Comparison of ENCODE assay signal across 9 mouse cellular contexts in genomic region chr3:90212723-90213122, GRCm38 (mm10). TPM values are rescaled to one million over a fixed set of nuclear protein-coding genes. Genes with fewer than 3 reads are reported as not detected.
DNase-seq lines count a peak whose midpoint lies in the region; ATAC-seq and TF ChIP-seq lines count a peak whose summit lies in the region.
"Had no signal": no experiment of that assay in that cellular context is flagged by ENCODE, and none has a peak within 500 bp of the region (broad histone marks: within the 10 kb centered on the region; RNA-seq: fewer than 3 reads in every experiment).

No protein-coding gene starts in this region.

- TF ChIP-seq CTCF in bone marrow macrophage, adult 2 months (IDR thresholded peaks at IDR 0.05; ENCODE audit: low read depth, low read length), result no peak

- no peak for TF ChIP-seq POLR2A in bone marrow macrophage, adult 2 months (IDR thresholded peaks at IDR 0.05; ENCODE audit: borderline replicate concordance, low read depth, low read length)

- H3K27me3 ChIP-seq in kidney, embryonic 14.5 days (ENCODE audit: control insufficient read depth, insufficient read depth, low read length), result no peaks in the 10 kb centered on the region
- H3K27me3 ChIP-seq in hindbrain, embryonic 14.5 days (ENCODE audit: control insufficient read depth, insufficient read depth, low read length), result no peaks in the 10 kb centered on the region
- H3K27me3 ChIP-seq in midbrain, embryonic 14.5 days (ENCODE audit: control insufficient read depth, insufficient read depth, low read length), result no peaks in the 10 kb centered on the region

- WGBS in kidney, embryonic 14.5 days, result 5% methylated on average over 5 of the region's 5 CpGs
- WGBS in hindbrain, embryonic 14.5 days, result 20% methylated on average over 5 of the region's 5 CpGs
- 17% methylated on average over 5 of the region's 5 CpGs for WGBS in midbrain, embryonic 14.5 days

- no peak for ATAC-seq in kidney, embryonic 14.5 days (ENCODE audit: low FRiP score, low TSS enrichment)
- no peak for ATAC-seq in hindbrain, embryonic 14.5 days (ENCODE audit: low FRiP score)
- no peak for ATAC-seq in midbrain, embryonic 14.5 days (ENCODE audit: low FRiP score, low TSS enrichment)

- H3K9ac ChIP-seq in kidney, embryonic 14.5 days (ENCODE audit: low read depth, low read length), result peak overlapping the region; percentile 91
- H3K9ac ChIP-seq in hindbrain, embryonic 14.5 days, result peak overlapping the region; percentile 88
- H3K9ac ChIP-seq in midbrain, embryonic 14.5 days (replicated peaks; ENCODE audit: low read length), result peak overlapping the region; percentile 89

- no peak for DNase-seq in kidney, adult 8-10 months
- DNase-seq in hindbrain, embryonic 14.5 days (ENCODE audit: low spot score), result no peak
- no peak for DNase-seq in midbrain, embryonic 14.5 days
- DNase-seq in right cerebral cortex, postnatal 36 days (ENCODE audit: low spot score in 2 of 2), result no peak
- no peak for DNase-seq in spleen, postnatal 10 days (ENCODE audit: low spot score in 2 of 2)
- no peak for DNase-seq in frontal cortex, postnatal 36 days (ENCODE audit: low spot score in 2 of 2)
- DNase-seq: thymus, postnatal 4 days had no signal

- peaks cover 12% of the 10 kb centered on the region for H3K4me1 ChIP-seq in kidney, embryonic 14.5 days (ENCODE audit: control insufficient read depth, insufficient read depth, low read length)
- peaks cover 14% of the 10 kb centered on the region for H3K4me1 ChIP-seq in bone marrow macrophage, adult 2 months (ENCODE audit: control insufficient read depth, insufficient read depth, low read length)
- peaks cover 18% of the 10 kb centered on the region for H3K4me1 ChIP-seq in hindbrain, embryonic 14.5 days (replicated peaks; ENCODE audit: control insufficient read depth, insufficient read depth, low read length)
- peaks cover 22% of the 10 kb centered on the region for H3K4me1 ChIP-seq in midbrain, embryonic 14.5 days (ENCODE audit: control insufficient read depth, insufficient read depth, low read length)

- H3K4me3 ChIP-seq in kidney, embryonic 14.5 days (ENCODE audit: low read length), result peak overlapping the region; percentile 95
- peak overlapping the region; percentile 68 for H3K4me3 ChIP-seq in bone marrow macrophage, adult 2 months (ENCODE audit: insufficient read depth, low read length)
- H3K4me3 ChIP-seq in hindbrain, embryonic 14.5 days (replicated peaks; ENCODE audit: low read length), result peak overlapping the region; percentile 68
- peak overlapping the region; percentile 88 for H3K4me3 ChIP-seq in midbrain, embryonic 14.5 days (replicated peaks; ENCODE audit: low read depth, low read length)

- peak overlapping the region; percentile 89 for H3K4me2 ChIP-seq in kidney, embryonic 14.5 days (replicated peaks; ENCODE audit: low read depth, low read length)
- H3K4me2 ChIP-seq in hindbrain, embryonic 14.5 days (replicated peaks), result peak overlapping the region; percentile 79
- peak overlapping the region; percentile 79 for H3K4me2 ChIP-seq in midbrain, embryonic 14.5 days (ENCODE audit: low read length)

- no peak overlapping the region; the same call in 1 of the 2 replicates for H3K27ac ChIP-seq in kidney, embryonic 14.5 days (ENCODE audit: low read depth, low read length)
- H3K27ac ChIP-seq in bone marrow macrophage, adult 2 months (ENCODE audit: insufficient read depth, low read depth, low read length), result no peak overlapping the region
- 0 out of 2 replicates have a peak overlapping the region, but pooled peaks have one; percentile 89 for H3K27ac ChIP-seq in hindbrain, embryonic 14.5 days
- no peak overlapping the region for H3K27ac ChIP-seq in midbrain, embryonic 14.5 days (replicated peaks; ENCODE audit: low read depth, low read length)

- H3K36me3 ChIP-seq in kidney, embryonic 14.5 days (ENCODE audit: control insufficient read depth, insufficient read depth, low read length), result peaks cover 48% of the 10 kb centered on the region
- H3K36me3 ChIP-seq in hindbrain, embryonic 14.5 days (replicated peaks; ENCODE audit: control insufficient read depth, insufficient read depth), result peaks cover 49% of the 10 kb centered on the region
- peaks cover 46% of the 10 kb centered on the region for H3K36me3 ChIP-seq in midbrain, embryonic 14.5 days (ENCODE audit: control insufficient read depth, insufficient read depth, low read length)

- no peaks in the 10 kb centered on the region for H3K9me3 ChIP-seq in kidney, embryonic 14.5 days (ENCODE audit: control insufficient read depth, low read length)
- no peaks in the 10 kb centered on the region for H3K9me3 ChIP-seq in hindbrain, embryonic 14.5 days (ENCODE audit: control insufficient read depth, low read length)
- H3K9me3 ChIP-seq in midbrain, embryonic 14.5 days (ENCODE audit: control insufficient read depth, low read length), result no peaks in the 10 kb centered on the region

RNA-seq across cellular contexts. Expression of gene Rps27, which starts 0.7 kb away (rescaled TPM):
- 1,631 and 2,471 TPM in 2 replicates for polyA plus RNA-seq in kidney, embryonic 14.5 days (2014; fragmentation: Nextera tagmentation; extraction: Ambion mirVana)
- polyA plus RNA-seq in bone marrow macrophage, adult 2 months (2012; ENCODE audit: insufficient read depth, insufficient read length, missing spikeins), result 946 and 1,891 TPM in 2 replicates
- polyA plus RNA-seq in hindbrain, embryonic 14.5 days (2014; fragmentation: Nextera tagmentation; extraction: Ambion mirVana), result 911 and 1,154 TPM in 2 replicates
- 1,026 and 1,236 TPM in 2 replicates for polyA plus RNA-seq in midbrain, embryonic 14.5 days (2014; fragmentation: Nextera tagmentation; extraction: Ambion mirVana)

RNA-seq across cellular contexts. Expression of gene Rab13, which starts 0.8 kb away (rescaled TPM):
- 17.7 and 24.9 TPM in 2 replicates for polyA plus RNA-seq in kidney, embryonic 14.5 days (2014; fragmentation: Nextera tagmentation; extraction: Ambion mirVana)
- 19.0 and 23.2 TPM in 2 replicates for polyA plus RNA-seq in bone marrow macrophage, adult 2 months (2012; ENCODE audit: insufficient read depth, insufficient read length, missing spikeins)
- 11.9 and 13.3 TPM in 2 replicates for polyA plus RNA-seq in hindbrain, embryonic 14.5 days (2014; fragmentation: Nextera tagmentation; extraction: Ambion mirVana)
- 10.7 and 11.7 TPM in 2 replicates for polyA plus RNA-seq in midbrain, embryonic 14.5 days (2014; fragmentation: Nextera tagmentation; extraction: Ambion mirVana)

RNA-seq across cellular contexts. Expression of gene Jtb, which starts 18.7 kb away (rescaled TPM):
- polyA plus RNA-seq in kidney, embryonic 14.5 days (2014; fragmentation: Nextera tagmentation; extraction: Ambion mirVana), result 109 and 123 TPM in 2 replicates
- polyA plus RNA-seq in bone marrow macrophage, adult 2 months (2012; ENCODE audit: insufficient read depth, insufficient read length, missing spikeins), result 64.5 and 67.9 TPM in 2 replicates
- 102 and 103 TPM in 2 replicates for polyA plus RNA-seq in hindbrain, embryonic 14.5 days (2014; fragmentation: Nextera tagmentation; extraction: Ambion mirVana)
- polyA plus RNA-seq in midbrain, embryonic 14.5 days (2014; fragmentation: Nextera tagmentation; extraction: Ambion mirVana), result 102 and 114 TPM in 2 replicates

RNA-seq across cellular contexts. Expression of gene Creb3l4, which starts 30.6 kb away (rescaled TPM):
- polyA plus RNA-seq in kidney, embryonic 14.5 days (2014; fragmentation: Nextera tagmentation; extraction: Ambion mirVana), result 5.7 and 6.6 TPM in 2 replicates
- polyA plus RNA-seq in bone marrow macrophage, adult 2 months (2012; ENCODE audit: insufficient read depth, insufficient read length, missing spikeins), result 1.3 and 2.9 TPM in 2 replicates
- 1.8 and 1.9 TPM in 2 replicates for polyA plus RNA-seq in hindbrain, embryonic 14.5 days (2014; fragmentation: Nextera tagmentation; extraction: Ambion mirVana)
- 2.1 and 2.7 TPM in 2 replicates for polyA plus RNA-seq in midbrain, embryonic 14.5 days (2014; fragmentation: Nextera tagmentation; extraction: Ambion mirVana)

RNA-seq across cellular contexts. Expression of gene Slc39a1, which starts 35.2 kb away (rescaled TPM):
- 102 and 105 TPM in 2 replicates for polyA plus RNA-seq in kidney, embryonic 14.5 days (2014; fragmentation: Nextera tagmentation; extraction: Ambion mirVana)
- 155 and 159 TPM in 2 replicates for polyA plus RNA-seq in bone marrow macrophage, adult 2 months (2012; ENCODE audit: insufficient read depth, insufficient read length, missing spikeins)
- 42.9 and 48.0 TPM in 2 replicates for polyA plus RNA-seq in hindbrain, embryonic 14.5 days (2014; fragmentation: Nextera tagmentation; extraction: Ambion mirVana)
- polyA plus RNA-seq in midbrain, embryonic 14.5 days (2014; fragmentation: Nextera tagmentation; extraction: Ambion mirVana), result 44.0 and 46.6 TPM in 2 replicates
